Mouse (Mus musculus): ENCODE results near the gene Carhsp1. TPM values are rescaled to one million over a fixed set of nuclear protein-coding genes. Genes with fewer than 3 reads are reported as not detected.
A peak's percentile ranks its signal among the peaks of the same experiment; 100 is the strongest.

The Carhsp1 gene
- total and polyA plus RNA-seq, 2 experiments, result 55.6 to 126 TPM

DNA sequence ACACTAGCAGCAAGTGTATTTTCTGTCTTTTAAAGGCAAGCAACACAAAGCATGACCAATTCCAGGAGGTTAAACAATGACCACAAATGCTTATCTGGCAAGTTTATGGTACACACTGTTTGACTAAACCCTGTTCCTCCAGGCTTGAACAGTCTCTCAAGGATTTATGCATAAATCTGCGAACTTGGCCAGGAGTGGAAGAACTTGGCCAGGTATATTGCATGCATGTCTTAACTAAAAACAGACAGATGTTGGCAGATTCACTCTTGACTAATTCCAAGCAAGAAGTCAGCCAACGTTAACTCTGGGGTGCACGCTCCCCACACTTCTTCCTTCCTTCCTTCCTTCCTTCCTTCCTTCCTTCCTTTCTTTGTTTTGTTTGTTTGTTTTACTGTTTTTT, 7.8 kb upstream of the Carhsp1 start:
- Histone ChIP-seq H3K79me2 (ENCODE audit: control insufficient read depth, insufficient read depth, low read length) (no peaks in the 10 kb centered on the region), H3K4me1 (ENCODE audit: control insufficient read depth, insufficient read depth, low read length) (peaks cover 3% of the 10 kb centered on the region), H3K9ac (ENCODE audit: low read depth, low read length) (no peak overlapping the region), H3K27me3 (ENCODE audit: control insufficient read depth, insufficient read depth, low read length) (no peaks in the 10 kb centered on the region), H3K27ac (replicated peaks; ENCODE audit: insufficient read depth, low read depth, low read length) (no peak overlapping the region), H3K4me3 (ENCODE audit: insufficient read depth, low read depth, low read length) (no peak overlapping the region), H3K36me3 (ENCODE audit: control insufficient read depth, insufficient read depth, low read length) (no peaks in the 10 kb centered on the region)
- TF ChIP-seq POLR2A (IDR thresholded peaks at IDR 0.05; ENCODE audit: extremely low read depth, insufficient read depth, low read length) (no peak), CTCF (IDR thresholded peaks at IDR 0.05; ENCODE audit: low read depth, low read length) (no peak)
- no peak for DNase-seq (ENCODE audit: extremely low read depth, low read depth, low spot score)
- WGBS, result 80% methylated on average over 3 of the region's 3 CpGs

DNA sequence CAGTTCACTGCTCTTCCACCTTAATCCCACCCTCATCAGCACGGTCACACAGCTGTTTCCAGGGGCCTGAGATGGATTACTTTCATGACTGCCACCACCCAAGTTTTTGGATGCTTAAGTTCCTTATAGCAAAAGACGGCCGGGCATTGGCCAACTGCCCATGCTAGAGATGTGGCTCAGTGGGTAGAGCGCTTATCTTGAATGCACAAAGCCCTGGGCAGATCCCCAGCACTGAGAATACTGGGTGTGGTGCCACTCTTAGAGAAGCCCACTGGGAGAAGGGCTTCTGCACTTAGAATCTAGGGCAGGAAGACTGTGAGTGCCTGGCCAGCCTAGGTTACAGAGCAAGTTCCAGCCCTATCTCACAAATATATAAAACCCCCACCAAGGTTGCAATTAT, 6.7 kb upstream of the Carhsp1 start:
- Histone ChIP-seq H3K4me3 (ENCODE audit: insufficient read depth, low read depth, low read length) (no peak overlapping the region), H3K4me1 (ENCODE audit: control insufficient read depth, insufficient read depth, low read length) (peaks cover 8% of the 10 kb centered on the region), H3K36me3 (ENCODE audit: control insufficient read depth, insufficient read depth, low read length) (no peaks in the 10 kb centered on the region), H3K27ac (replicated peaks; ENCODE audit: insufficient read depth, low read depth, low read length) (no peak overlapping the region), H3K79me2 (ENCODE audit: control insufficient read depth, insufficient read depth, low read length) (no peaks in the 10 kb centered on the region), H3K27me3 (ENCODE audit: control insufficient read depth, insufficient read depth, low read length) (no peaks in the 10 kb centered on the region), H3K9ac (ENCODE audit: low read depth, low read length) (no peak overlapping the region)
- WGBS, result 87% methylated on average over 4 of the region's 4 CpGs
- TF ChIP-seq CTCF (IDR thresholded peaks at IDR 0.05; ENCODE audit: low read depth, low read length), result no peak
- TF ChIP-seq POLR2A (IDR thresholded peaks at IDR 0.05; ENCODE audit: extremely low read depth, insufficient read depth, low read length), result no peak
- no peak for DNase-seq (ENCODE audit: extremely low read depth, low read depth, low spot score)

- H3K4me1 ChIP-seq (ENCODE audit: control insufficient read depth, insufficient read depth, low read length), result peaks cover 11% of the 10 kb centered on the region
- 13% methylated on average over 5 of the region's 5 CpGs for WGBS
- no peak overlapping the region for H3K27ac ChIP-seq (replicated peaks; ENCODE audit: insufficient read depth, low read depth, low read length)
- no peak overlapping the region for H3K9ac ChIP-seq (ENCODE audit: low read depth, low read length)
- no peaks in the 10 kb centered on the region for H3K36me3 ChIP-seq (ENCODE audit: control insufficient read depth, insufficient read depth, low read length)
- DNase-seq (ENCODE audit: extremely low read depth, low read depth, low spot score), result peak; percentile 80
- H3K4me3 ChIP-seq (ENCODE audit: insufficient read depth, low read depth, low read length), result no peak overlapping the region
- H3K27me3 ChIP-seq (ENCODE audit: control insufficient read depth, insufficient read depth, low read length), result no peaks in the 10 kb centered on the region
- H3K79me2 ChIP-seq (ENCODE audit: control insufficient read depth, insufficient read depth, low read length), result no peaks in the 10 kb centered on the region
- TF ChIP-seq CTCF (IDR thresholded peaks at IDR 0.05; ENCODE audit: low read depth, low read length) (no peak), POLR2A (IDR thresholded peaks at IDR 0.05; ENCODE audit: extremely low read depth, insufficient read depth, low read length) (no peak)
These were observed 6.1 kb upstream of the Carhsp1 start for GRCm38 (mm10) chr16:8678035-8678434.

GRCm38 (mm10) chr16:8676800-8677199, 4.8 kb upstream of the Carhsp1 start:
- H3K4me1 ChIP-seq (ENCODE audit: control insufficient read depth, insufficient read depth, low read length), result peaks cover 12% of the 10 kb centered on the region
- no peaks in the 10 kb centered on the region for H3K27me3 ChIP-seq (ENCODE audit: control insufficient read depth, insufficient read depth, low read length)
- H3K36me3 ChIP-seq (ENCODE audit: control insufficient read depth, insufficient read depth, low read length), result no peaks in the 10 kb centered on the region
- no peak overlapping the region for H3K27ac ChIP-seq (replicated peaks; ENCODE audit: insufficient read depth, low read depth, low read length)
- peak; percentile 45 for DNase-seq (ENCODE audit: extremely low read depth, low read depth, low spot score)
- no peak overlapping the region for H3K9ac ChIP-seq (ENCODE audit: low read depth, low read length)
- no peak overlapping the region for H3K4me3 ChIP-seq (ENCODE audit: insufficient read depth, low read depth, low read length)
- WGBS, result 63% methylated on average over 4 of the region's 4 CpGs
- TF ChIP-seq POLR2A (IDR thresholded peaks at IDR 0.05; ENCODE audit: extremely low read depth, insufficient read depth, low read length) (no peak), CTCF (IDR thresholded peaks at IDR 0.05; ENCODE audit: low read depth, low read length) (peak; percentile 75)
- no peaks in the 10 kb centered on the region for H3K79me2 ChIP-seq (ENCODE audit: control insufficient read depth, insufficient read depth, low read length)

GRCm38 (mm10) chr16:8676228-8676627, 4.3 kb upstream of the Carhsp1 start:
- Histone ChIP-seq H3K4me3 (ENCODE audit: insufficient read depth, low read depth, low read length) (no peak overlapping the region), H3K27me3 (ENCODE audit: control insufficient read depth, insufficient read depth, low read length) (no peaks in the 10 kb centered on the region), H3K9ac (ENCODE audit: low read depth, low read length) (no peak overlapping the region), H3K27ac (replicated peaks; ENCODE audit: insufficient read depth, low read depth, low read length) (no peak overlapping the region), H3K79me2 (ENCODE audit: control insufficient read depth, insufficient read depth, low read length) (peaks cover under 1% of the 10 kb centered on the region; the same call in 1 of the 2 replicates), H3K36me3 (ENCODE audit: control insufficient read depth, insufficient read depth, low read length) (no peaks in the 10 kb centered on the region), H3K4me1 (ENCODE audit: control insufficient read depth, insufficient read depth, low read length) (peaks cover 12% of the 10 kb centered on the region)
- WGBS, result 89% methylated on average over 2 of the region's 2 CpGs
- no peak for DNase-seq (ENCODE audit: extremely low read depth, low read depth, low spot score)
- TF ChIP-seq POLR2A (IDR thresholded peaks at IDR 0.05; ENCODE audit: extremely low read depth, insufficient read depth, low read length), result no peak
- no peak for TF ChIP-seq CTCF (IDR thresholded peaks at IDR 0.05; ENCODE audit: low read depth, low read length)

GRCm38 (mm10) chr16:8675559-8675958, 3.6 kb upstream of the Carhsp1 start:
- no peak for DNase-seq (ENCODE audit: extremely low read depth, low read depth, low spot score)
- Histone ChIP-seq H3K79me2 (ENCODE audit: control insufficient read depth, insufficient read depth, low read length) (peaks cover 7% of the 10 kb centered on the region; the same call in 1 of the 2 replicates), H3K4me1 (ENCODE audit: control insufficient read depth, insufficient read depth, low read length) (peaks cover 17% of the 10 kb centered on the region), H3K27ac (replicated peaks; ENCODE audit: insufficient read depth, low read depth, low read length) (no peak overlapping the region), H3K27me3 (ENCODE audit: control insufficient read depth, insufficient read depth, low read length) (no peaks in the 10 kb centered on the region), H3K9ac (ENCODE audit: low read depth, low read length) (no peak overlapping the region), H3K36me3 (ENCODE audit: control insufficient read depth, insufficient read depth, low read length) (no peaks in the 10 kb centered on the region), H3K4me3 (ENCODE audit: insufficient read depth, low read depth, low read length) (no peak overlapping the region)
- 87% methylated on average over 8 of the region's 8 CpGs for WGBS
- TF ChIP-seq POLR2A (IDR thresholded peaks at IDR 0.05; ENCODE audit: extremely low read depth, insufficient read depth, low read length), result no peak
- TF ChIP-seq CTCF (IDR thresholded peaks at IDR 0.05; ENCODE audit: low read depth, low read length), result no peak
